Mouse (Mus musculus) E14TG2a.4 (cell line): ENCODE results near the gene Olfr380.

ENCODE experiments used
- H3K27me3 ChIP-seq: 2 replicates; pipeline ENCODE4 v1.6.1; 2014; ENCODE audit warnings: low read length, control low read depth; ENCODE audit not compliant: insufficient read depth
- H3K36me3 ChIP-seq: 2 replicates; pipeline ENCODE4 v1.6.1; 2014; ENCODE audit warnings: low read length, control low read depth; ENCODE audit not compliant: insufficient read depth
- H3K4me1 ChIP-seq: replicated peaks from 2 replicates; pipeline ENCODE4 v1.6.1; 2014; ENCODE audit warnings: low read depth, low read length, control low read depth
- H3K4me3 ChIP-seq: replicated peaks from 2 replicates; pipeline ENCODE4 v1.5.1; 2014; ENCODE audit warnings: mild to moderate bottlenecking, low read length
- H3K9me3 ChIP-seq: 2 replicates; pipeline ENCODE4 v1.6.1; 2014; ENCODE audit warnings: low read length, control low read depth
- CTCF ChIP-seq: conservative IDR thresholded peaks from 2 replicates; pipeline ENCODE4 v1.5.1; 2014; ENCODE audit warnings: low read length
- NANOG ChIP-seq: IDR thresholded peaks from 2 replicates; pipeline ENCODE4 v1.6.1; 2014; ENCODE audit warnings: borderline replicate concordance, low read length, mixed read lengths
- POU5F1 ChIP-seq: IDR thresholded peaks from 2 replicates; pipeline ENCODE4 v1.6.1; 2014; ENCODE audit warnings: low read length, borderline replicate concordance

Olfr380 gene

GRCm38 (mm10) chr11:73457408-73457807, at the start of gene Olfr380:
TSS of gene Olfr380 (minus strand) at chr11:73457508.
- Histone ChIP-seq H3K36me3 (no peaks in the 10 kb centered on the region), H3K4me3 (no peak within 1 kb of the TSS), H3K4me1 (no peaks in the 10 kb centered on the region), H3K9me3 (peaks cover under 1% of the 10 kb centered on the region; the same call in 1 of the 2 replicates), H3K27me3 (no peaks in the 10 kb centered on the region)
- TF ChIP-seq POU5F1 (no peak), CTCF (no peak), NANOG (no peak)

- no peak for TF ChIP-seq NANOG
- TF ChIP-seq CTCF = no peak
- TF ChIP-seq POU5F1 = no peak
- Histone ChIP-seq H3K27me3 (no peaks in the 10 kb centered on the region), H3K9me3 (no peaks in the 10 kb centered on the region), H3K36me3 (no peaks in the 10 kb centered on the region), H3K4me3 (no peak within 1 kb of the TSS), H3K4me1 (no peaks in the 10 kb centered on the region)
Measured at GRCm38 (mm10) chr11:73491503-73491902, 34.2 kb upstream of the Olfr380 start, which contains the start of gene Olfr381. TSS of gene Olfr381 (minus strand) at chr11:73491603.

GRCm38 (mm10) chr11:73428377-73428776, 28.9 kb downstream of the Olfr380 start, which contains the start of gene Olfr378:
TSS of gene Olfr378 (minus strand) at chr11:73428477.
- no peak for TF ChIP-seq CTCF
- TF ChIP-seq NANOG = no peak
- TF ChIP-seq POU5F1 = no peak
- H3K9me3 ChIP-seq = no peaks in the 10 kb centered on the region
- no peaks in the 10 kb centered on the region for H3K27me3 ChIP-seq
- H3K4me1 ChIP-seq = no peaks in the 10 kb centered on the region
- H3K36me3 ChIP-seq = no peaks in the 10 kb centered on the region
- no peak within 1 kb of the TSS for H3K4me3 ChIP-seq
